Mouse (Mus musculus) liver, postnatal 0 days (tissue): ENCODE data around the gene Hnrnpa2b1.

Source experiments
- CTCF ChIP-seq: sonication (generic); IDR thresholded peaks from 2 replicates; pipeline ENCODE4 v1.5.1; 2016; ENCODE audit warnings: antibody characterized with exemption, low read depth
- EP300 ChIP-seq: IDR thresholded peaks from 2 replicates; pipeline ENCODE4 v1.6.1; 2016; ENCODE audit warnings: antibody characterized with exemption, low read depth, mild to moderate bottlenecking

- TF ChIP-seq CTCF (no peak), EP300 (no peak)
These were observed 37.9 kb upstream of the Hnrnpa2b1 start for GRCm38 (mm10) chr6:51507556-51507955.
